Mouse (Mus musculus) fat pad, adult 2 months (tissue): ENCODE results near the gene Cyb5d1.
A peak's percentile ranks its signal among the peaks of the same experiment; 100 is the strongest.

Experiments used
- DNase-seq: peaks from one replicate; pipeline ENCODE4 v3.0.0-alpha.2; 2011; ENCODE audit warnings: low read depth, low spot score; ENCODE audit errors: extremely low read depth

Gene Cyb5d1

DNA sequence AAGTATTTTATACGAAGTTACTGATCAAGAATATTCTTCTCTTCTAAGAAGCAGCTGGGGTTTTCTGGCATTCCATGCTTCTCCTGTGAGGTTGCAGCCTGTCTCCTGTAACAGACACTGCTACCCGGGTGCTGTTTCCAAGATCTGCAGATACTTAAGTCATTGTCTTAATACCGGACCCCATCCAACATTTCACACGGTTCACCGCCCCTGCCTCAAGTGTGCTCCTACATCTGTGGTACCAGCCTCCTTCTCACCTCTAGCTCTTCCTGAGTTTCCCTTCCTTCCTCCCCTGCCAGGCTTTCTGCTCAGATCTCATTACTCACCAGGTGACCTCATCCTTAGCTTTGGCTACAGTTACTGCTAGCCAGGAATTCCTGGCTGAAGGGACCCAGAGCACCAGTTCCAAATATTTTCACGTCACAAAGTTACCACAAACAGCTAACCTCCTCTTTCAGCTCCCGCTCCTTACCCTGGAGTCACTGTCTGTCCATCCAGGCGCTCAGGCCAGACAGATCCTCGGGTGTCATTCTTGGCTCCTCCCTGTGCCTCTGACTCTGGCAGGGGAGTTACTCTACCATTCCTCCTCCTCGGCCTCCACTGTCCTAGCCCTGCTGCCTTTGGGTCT is 12.8 kb downstream of the Cyb5d1 start:
- no peak for DNase-seq

GRCm38 (mm10) chr11:69381356-69381755 is 14.1 kb downstream of the Cyb5d1 start:
- no peak for DNase-seq

DNA sequence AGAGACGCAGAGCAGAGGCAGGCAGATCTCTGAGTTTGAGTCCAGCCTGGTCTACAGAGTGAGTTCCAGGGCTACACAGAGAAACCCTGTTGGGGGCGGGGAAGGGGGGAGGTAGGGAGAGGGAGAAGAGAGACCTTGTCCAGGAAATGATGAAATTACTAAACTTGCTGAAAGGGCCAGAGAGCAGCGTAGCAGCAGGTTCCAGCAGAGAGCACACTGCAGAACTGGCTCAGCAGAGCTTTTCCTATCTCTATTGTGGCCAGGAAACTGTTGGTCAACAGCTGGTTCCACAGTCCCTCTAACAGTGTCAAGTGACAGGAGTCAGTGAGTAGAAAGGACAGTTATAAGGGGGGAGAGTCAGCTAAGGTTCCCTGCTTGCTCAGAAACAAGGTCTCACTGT is 15.8 kb downstream of the Cyb5d1 start:
- no peak for DNase-seq

- no peak for DNase-seq
Measured at GRCm38 (mm10) chr11:69377766-69378165, 17.7 kb downstream of the Cyb5d1 start.

GRCm38 (mm10) chr11:69375646-69376045 is 19.8 kb downstream of the Cyb5d1 start:
- no peak for DNase-seq

- DNase-seq = no peak
Measured at GRCm38 (mm10) chr11:69373223-69373965, 22.0 kb downstream of the Cyb5d1 start.

GRCm38 (mm10) chr11:69372780-69373170 is 22.7 kb downstream of the Cyb5d1 start:
- DNase-seq = no peak

- no peak for DNase-seq
Measured at GRCm38 (mm10) chr11:69372056-69372779, 23.2 kb downstream of the Cyb5d1 start.

- no peak for DNase-seq
Measured at GRCm38 (mm10) chr11:69371601-69372000, 23.8 kb downstream of the Cyb5d1 start.

DNA sequence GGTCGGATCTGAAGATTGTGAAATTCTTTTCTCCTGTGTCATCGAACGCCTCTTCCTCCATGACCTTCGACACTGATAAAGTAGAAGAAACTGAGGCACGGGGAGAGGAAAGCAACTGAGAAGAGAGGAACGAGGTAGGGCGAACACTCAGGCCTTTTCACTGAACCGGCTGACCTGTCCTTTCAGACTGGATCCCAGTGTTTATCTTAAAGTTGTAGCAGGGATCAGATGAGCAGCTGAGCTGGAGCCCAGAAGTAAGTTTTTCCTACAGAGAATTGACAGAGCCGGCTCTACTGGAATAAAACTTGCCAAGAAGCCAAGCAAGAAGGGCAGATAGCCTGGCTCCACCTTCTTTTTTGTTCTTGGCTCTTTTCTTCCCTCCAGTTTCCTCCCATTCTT is 24.6 kb downstream of the Cyb5d1 start:
- DNase-seq = peak; percentile 42

DNA sequence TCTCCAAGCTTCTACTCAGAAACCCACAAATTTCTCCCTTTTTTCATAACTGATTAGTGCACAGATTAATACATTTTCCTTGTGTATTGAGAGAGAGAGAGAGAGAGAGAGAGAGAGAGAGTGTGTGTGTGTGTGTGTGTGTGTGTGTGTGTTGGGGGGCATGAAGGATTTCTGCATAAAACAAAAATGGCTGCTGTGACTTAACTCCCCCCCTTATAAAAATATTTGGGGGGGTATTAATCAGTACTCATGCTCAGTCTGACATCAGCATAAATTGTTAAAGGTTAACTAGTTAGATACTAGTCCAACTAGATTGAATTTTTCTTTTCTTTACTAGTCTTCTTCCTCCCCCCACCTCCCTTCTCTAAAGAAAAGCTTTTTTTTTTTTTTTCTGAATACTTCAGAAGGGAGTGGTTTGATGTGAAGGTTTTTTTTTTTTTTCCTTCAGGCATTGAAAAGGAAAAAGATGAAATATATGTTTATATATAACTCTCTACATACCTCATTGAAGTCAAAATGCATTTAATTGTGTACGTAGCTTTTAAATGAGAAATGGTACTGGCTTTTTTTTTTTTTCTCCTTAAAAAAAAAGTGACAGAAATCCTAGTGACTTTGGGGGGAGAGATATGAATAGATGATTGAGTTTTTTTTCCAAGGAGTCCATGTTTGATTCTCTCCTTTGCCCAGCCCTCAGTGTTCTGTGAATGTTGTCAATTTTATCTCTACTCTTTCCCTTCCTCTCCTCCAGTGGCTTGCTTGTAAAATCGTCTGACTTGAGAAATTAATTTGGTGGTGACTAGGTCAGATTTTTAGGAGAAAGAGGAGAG is 25.2 kb downstream of the Cyb5d1 start:
- no peak for DNase-seq

DNA sequence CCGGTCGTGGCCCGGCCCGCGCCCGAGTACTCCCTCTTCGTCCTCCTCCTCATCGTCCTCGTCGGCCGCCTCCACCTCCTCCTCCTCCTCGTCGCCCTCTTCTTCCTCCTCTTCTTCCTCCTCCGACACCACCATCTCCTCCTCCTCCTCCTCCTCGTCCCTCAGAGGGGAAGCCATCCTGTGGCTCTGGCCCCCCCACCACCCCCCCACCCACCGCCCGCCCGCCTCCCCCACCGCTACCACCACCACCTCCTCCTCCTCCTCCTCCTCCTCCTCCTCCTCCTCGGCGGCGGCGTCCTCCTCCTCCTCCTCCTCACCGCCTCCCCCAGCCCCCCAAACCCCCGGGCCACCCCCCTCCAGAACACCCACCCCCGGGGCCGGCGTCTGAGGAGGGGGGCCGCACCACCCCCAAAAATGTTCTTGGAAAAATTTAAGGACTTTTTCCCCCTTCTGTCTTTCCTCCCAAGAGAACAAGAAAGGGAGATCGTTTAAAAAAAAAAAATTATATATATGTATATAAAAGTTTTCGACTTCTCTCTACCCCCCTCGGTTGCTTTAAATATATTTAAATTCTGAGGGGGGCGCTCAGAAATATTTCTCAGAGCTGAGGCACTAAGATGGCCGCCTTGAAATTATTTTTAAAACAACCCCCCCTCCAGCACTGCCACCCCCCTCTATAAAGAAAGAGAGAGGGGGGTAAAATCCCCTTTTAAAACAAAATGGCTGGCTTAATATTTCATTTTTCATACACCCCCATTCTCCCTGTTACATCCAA is 26.0 kb downstream of the Cyb5d1 start, which contains the start of gene Chd3:
Chd3 (minus strand) TSS at position 192 of the 775 bp plus-strand sequence.
- no peak for DNase-seq

GRCm38 (mm10) chr11:69368356-69369214 is 26.8 kb downstream of the Cyb5d1 start:
- DNase-seq = no peak

DNA sequence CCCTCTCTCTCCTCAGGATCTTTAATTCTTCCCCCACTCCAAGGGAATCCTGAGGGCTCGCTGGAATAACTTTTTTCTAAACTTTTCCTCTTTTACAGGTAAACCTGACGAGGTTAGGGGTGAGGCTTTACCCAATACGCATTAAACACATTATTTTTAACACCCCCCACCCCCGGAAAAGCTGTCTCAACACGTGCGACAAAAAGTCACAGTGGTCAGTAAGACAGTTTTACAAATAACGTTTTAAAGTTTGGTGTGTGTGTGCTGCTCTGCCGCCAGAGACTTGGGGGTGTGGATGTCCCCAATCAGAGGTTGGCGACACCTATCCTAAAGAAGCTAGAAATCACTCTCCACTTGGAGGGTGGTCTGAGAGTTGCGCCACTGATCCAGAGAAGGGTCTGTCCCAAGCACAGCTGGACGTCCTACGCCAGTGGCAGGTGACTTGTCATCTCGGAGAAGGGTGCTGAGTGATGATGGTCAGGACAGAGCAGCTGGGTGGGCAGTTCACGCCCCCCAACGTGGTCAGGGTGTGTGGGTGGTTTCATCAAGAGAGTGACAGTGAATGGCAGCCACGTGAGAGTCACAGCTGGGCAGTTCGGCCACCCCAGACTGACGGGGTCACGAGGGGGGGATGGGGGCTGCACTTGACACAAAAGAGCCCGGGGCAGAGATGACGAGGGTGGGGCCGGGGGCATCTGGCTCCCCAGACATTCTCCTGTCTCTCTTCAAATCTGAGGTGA is 27.6 kb downstream of the Cyb5d1 start:
- DNase-seq = no peak

DNA sequence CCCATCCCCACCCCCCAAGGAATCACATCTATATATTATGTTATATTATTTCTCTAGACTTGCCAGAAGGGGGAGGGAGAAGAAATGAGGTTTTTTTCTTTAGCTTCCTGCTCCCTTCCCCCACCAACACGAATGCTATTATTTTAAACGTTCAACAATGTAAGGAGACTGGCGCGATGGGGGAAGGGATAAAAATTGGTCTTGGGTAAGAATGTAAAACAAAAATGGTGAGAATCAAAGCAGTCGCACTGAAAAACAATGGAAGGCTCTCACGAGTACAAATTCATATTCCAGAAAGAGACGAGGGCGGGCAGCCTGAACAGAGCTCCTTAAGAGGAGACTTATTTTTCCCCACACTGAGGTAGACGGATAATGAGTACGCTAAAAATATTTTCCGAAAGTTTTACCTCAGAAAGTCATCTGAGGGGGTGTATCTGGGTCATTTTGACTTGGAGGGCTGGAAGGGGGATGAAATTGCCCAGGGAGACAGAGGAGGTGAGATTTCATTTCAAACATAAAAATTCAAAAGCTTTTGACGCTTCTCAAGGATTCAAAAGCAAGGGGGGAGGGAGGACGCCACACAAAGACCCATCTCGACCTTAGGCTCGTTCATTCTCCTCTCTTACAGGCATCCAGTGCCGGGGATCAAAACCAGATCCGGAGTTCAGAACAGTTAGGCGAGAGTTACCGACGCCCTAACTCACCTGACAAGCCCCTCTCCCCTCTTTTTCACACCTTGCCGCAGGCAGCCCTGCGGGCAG is 28.4 kb downstream of the Cyb5d1 start:
- DNase-seq = no peak

- peak; percentile 83 for DNase-seq
Measured at GRCm38 (mm10) chr11:69366157-69366854, 29.1 kb downstream of the Cyb5d1 start.

DNA sequence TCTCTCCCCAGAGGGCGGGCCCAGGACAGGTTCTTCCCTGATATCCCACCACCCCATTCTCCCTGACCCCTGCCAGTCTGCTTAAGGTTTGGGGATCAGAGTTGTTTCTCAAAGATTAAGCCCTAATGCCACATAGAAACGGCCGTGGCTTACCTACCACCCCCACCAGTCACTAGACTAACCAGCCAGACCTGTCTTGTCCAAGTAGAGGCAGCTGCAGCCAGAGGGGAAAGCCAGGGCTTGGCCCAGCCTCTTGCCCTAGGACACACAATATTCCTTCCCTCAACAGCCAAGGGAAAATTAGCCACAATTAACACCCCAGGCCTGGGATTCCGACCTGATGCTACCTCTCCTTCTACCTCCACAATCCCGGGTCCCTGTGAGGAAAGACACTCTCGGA is 29.7 kb downstream of the Cyb5d1 start:
- DNase-seq = peak; percentile 81
